Mouse (Mus musculus) gastrocnemius, postnatal 10 days (tissue): Measurements from ENCODE around the gene Fam162b. TPM values are rescaled to one million over a fixed set of nuclear protein-coding genes. Genes with fewer than 3 reads are reported as not detected.

Experiments used
- total RNA-seq, 2 experiments: library from RNA; stranded (reverse); gene quantifications; 2 replicates each; pipeline ENCODE4 v1.2.3; 2021

The Fam162b gene
- total RNA-seq, 2 experiments from 2014 or later, result not detected

Other genes with a start within 250 kb of the Fam162b start
- gene Gm49339, start 109.9 kb downstream of the Fam162b start, total RNA-seq, result 1 to 10 TPM in 1 of 2 experiments, under 1 TPM in 1; 0.59 to 1.1 TPM
- gene Lilr4b, start 109.9 kb downstream of the Fam162b start, total RNA-seq, result 1 to 10 TPM in 1 of 2 experiments, under 1 TPM in 1; 0.92 to 2.3 TPM
- gene Lilrb4a, start 99.6 kb downstream of the Fam162b start, total RNA-seq, result 1 to 10 TPM in 1 of 2 experiments, under 1 TPM in 1; 0.82 to 2.5 TPM
- not detected for gene Gprc6a, start 40.9 kb upstream of the Fam162b start, total RNA-seq
- not detected for gene Rfx6, start 87.2 kb upstream of the Fam162b start, total RNA-seq